Mouse (Mus musculus) hindbrain, embryonic 11.5 days (tissue): Measurements from ENCODE around the gene Trio. TPM values are rescaled to one million over a fixed set of nuclear protein-coding genes. Genes with fewer than 3 reads are reported as not detected.

Source experiments
- ATAC-seq: fragments of 200-750 bp; cut with Nextera tagmentation; 2 replicates; pipeline ENCODE4 v1.8.0; 2017; ENCODE audit warnings: mild to moderate bottlenecking, moderate TSS enrichment, moderate library complexity; ENCODE audit not compliant: low FRiP score
- DNase-seq: peaks from one replicate; pipeline ENCODE4 v3.0.0-alpha.2; 2015; ENCODE audit warnings: low spot score
- H3K27ac ChIP-seq: fragments of 300-500 bp; sonication (generic); 2 replicates; pipeline ENCODE4 v1.5.1; 2014; ENCODE audit warnings: mild to moderate bottlenecking, low read depth, low read length
- H3K27me3 ChIP-seq: fragments of 300-500 bp; sonication (generic); 2 replicates; pipeline ENCODE4 v1.6.1; 2014; ENCODE audit warnings: mild to moderate bottlenecking, low read length, moderate library complexity, mixed read lengths; ENCODE audit not compliant: control insufficient read depth, insufficient read depth
- H3K36me3 ChIP-seq: fragments of 300-500 bp; sonication (generic); 2 replicates; pipeline ENCODE4 v1.6.1; 2014; ENCODE audit warnings: mild to moderate bottlenecking, low read length, moderate library complexity, mixed read lengths; ENCODE audit not compliant: control insufficient read depth, insufficient read depth
- H3K4me1 ChIP-seq: fragments of 300-500 bp; sonication (generic); replicated peaks from 2 replicates; pipeline ENCODE4 v1.6.1; 2014; ENCODE audit warnings: low read length, mixed read lengths; ENCODE audit not compliant: control insufficient read depth, insufficient read depth
- H3K4me2 ChIP-seq: fragments of 300-500 bp; sonication (generic); replicated peaks from 2 replicates; pipeline ENCODE4 v1.6.1; 2014; ENCODE audit warnings: mild to moderate bottlenecking, low read depth, low read length
- H3K4me3 ChIP-seq: fragments of 300-500 bp; sonication (generic); 2 replicates; pipeline ENCODE4 v1.5.1; 2014; ENCODE audit warnings: low read depth, low read length
- H3K9ac ChIP-seq: fragments of 300-500 bp; sonication (generic); 2 replicates; pipeline ENCODE4 v1.6.1; 2014; ENCODE audit warnings: low read depth, low read length
- H3K9me3 ChIP-seq: fragments of 300-500 bp; sonication (generic); 2 replicates; pipeline ENCODE4 v1.6.1; 2016; ENCODE audit warnings: low read length; ENCODE audit not compliant: control insufficient read depth
- WGBS: fragments of 180-500 bp; shearing (Covaris S2); extraction: QIAGEN DNeasy Blood & Tissue Kit; methylation state at CpG from one replicate; pipeline ENCODE4 v1.1.7; 2014; 5-methylcytosine and 5-hydroxymethylcytosine counted together
- polyA plus RNA-seq: library from polyadenylated mRNA; unstranded; fragments of >200 nt; fragmentation: Nextera tagmentation; extraction: Ambion mirVana; gene quantifications from 2 replicates; pipeline ENCODE4 v1.2.1, GENCODE M21; 2014

Trio gene
- polyA plus RNA-seq, result 39.9 and 49.8 TPM in 2 replicates

DNA sequence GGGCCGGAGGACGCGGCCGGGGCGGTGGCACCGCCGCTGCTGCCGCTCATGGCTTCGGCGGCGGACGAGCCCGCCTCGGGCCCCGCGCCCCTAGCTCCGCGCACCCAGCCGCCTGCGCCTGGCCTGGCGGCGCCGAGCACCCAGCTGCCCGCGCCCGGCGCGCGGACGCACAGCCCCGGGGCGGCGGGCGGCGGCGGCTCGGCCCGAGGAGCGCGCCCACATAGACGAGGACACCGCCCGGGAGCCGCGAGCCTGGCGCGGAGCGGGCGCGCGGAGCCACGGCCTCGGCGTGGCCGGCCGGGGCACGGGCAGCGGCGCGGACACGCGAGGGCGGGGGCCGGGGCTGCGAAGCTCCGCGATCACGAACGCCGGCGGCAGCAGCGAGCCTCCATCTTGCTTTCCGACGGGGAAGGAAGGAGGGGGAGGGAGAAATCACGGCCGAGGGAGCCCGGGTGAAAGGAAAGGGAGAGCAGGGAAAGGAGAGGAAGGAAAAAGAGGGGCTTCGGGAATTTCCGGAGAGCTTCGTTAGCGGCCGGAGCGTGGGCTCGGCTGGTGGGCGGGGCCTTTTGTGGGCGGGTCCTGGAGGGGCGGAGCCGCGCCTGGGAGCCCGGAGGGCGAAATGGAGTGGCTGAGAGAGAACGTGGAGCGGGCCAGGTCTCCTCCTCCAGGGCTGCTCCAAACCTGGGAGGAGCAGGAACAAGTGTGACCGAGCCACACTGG is at the start of gene Trio:
TSS of gene Trio (minus strand) at position 402 of the 720 bp plus-strand sequence.
- peaks cover 10% of the 10 kb centered on the region; the same call in 1 of the 2 replicates for H3K4me1 ChIP-seq
- H3K4me2 ChIP-seq, result peak within 1 kb of the TSS; percentile 86
- DNase-seq, result peak; percentile 99
- peak within 1 kb of the TSS; percentile 97 for H3K9ac ChIP-seq
- WGBS, result under 1% methylated on average over 53 of the region's 94 CpGs
- no peaks in the 10 kb centered on the region for H3K36me3 ChIP-seq
- no peaks in the 10 kb centered on the region for H3K9me3 ChIP-seq
- H3K4me3 ChIP-seq, result peak within 1 kb of the TSS; percentile 97
- peak; percentile 96 for ATAC-seq
- H3K27me3 ChIP-seq, result no peaks in the 10 kb centered on the region
- peak within 1 kb of the TSS; percentile 96 for H3K27ac ChIP-seq

DNA sequence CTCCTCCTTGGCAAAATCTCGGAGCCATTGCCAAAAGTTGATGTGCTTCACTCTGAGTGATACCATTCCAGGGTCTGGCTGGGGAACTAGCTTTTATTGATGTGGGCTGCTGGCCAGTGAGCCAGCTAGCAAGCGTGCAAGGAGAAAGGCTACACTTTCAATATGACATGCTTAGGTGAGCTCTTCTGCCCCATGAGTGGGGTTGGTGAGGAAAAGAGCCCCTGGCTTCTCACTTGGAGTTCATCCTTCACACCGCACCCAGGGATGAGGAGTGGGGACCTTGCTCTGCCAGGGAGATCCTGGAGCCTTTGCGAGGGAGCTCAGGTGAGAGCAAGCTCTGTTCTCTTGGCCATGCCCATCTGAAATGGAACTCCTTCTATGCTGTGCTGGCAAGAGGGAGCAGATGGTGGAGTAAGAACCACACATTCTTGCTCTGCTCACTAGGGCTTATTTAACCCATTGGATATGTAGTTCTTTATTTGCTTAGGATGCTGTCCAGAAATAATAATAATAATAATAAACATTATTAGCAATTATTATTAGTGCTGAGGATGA is 48.8 kb upstream of the Trio start:
- Histone ChIP-seq H3K4me3 (no peak overlapping the region), H3K9ac (no peak overlapping the region), H3K4me1 (no peaks in the 10 kb centered on the region), H3K4me2 (no peak overlapping the region), H3K27ac (no peak overlapping the region), H3K9me3 (no peaks in the 10 kb centered on the region), H3K27me3 (no peaks in the 10 kb centered on the region), H3K36me3 (no peaks in the 10 kb centered on the region)
- DNase-seq, result no peak
- ATAC-seq, result no peak
- 89% methylated on average over 4 of the region's 4 CpGs for WGBS

DNA sequence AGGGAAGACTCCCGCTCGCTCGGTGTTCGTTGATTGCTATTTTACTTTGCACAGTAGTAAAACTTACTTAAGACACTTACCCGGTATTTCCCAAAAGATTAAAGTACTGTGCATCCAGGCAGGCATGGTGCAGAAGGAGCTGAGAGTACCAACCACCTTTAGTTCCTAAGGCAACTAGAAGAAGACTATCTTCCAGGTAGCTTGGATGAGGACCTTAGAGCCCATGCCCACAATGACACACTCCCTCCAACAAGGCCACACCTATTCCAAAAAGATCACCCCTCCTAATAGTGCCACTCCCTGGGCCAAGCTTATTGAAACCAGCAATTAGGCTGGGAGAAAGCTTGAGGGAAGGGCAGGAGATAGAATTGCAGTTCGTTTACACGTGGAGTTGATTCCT is 46.0 kb upstream of the Trio start:
- no peaks in the 10 kb centered on the region for H3K27me3 ChIP-seq
- no peaks in the 10 kb centered on the region for H3K4me1 ChIP-seq
- H3K4me2 ChIP-seq, result 0 out of 2 replicates have a peak overlapping the region, but pooled peaks have one; percentile 14
- H3K9me3 ChIP-seq, result no peaks in the 10 kb centered on the region
- no peak overlapping the region for H3K27ac ChIP-seq
- no peaks in the 10 kb centered on the region for H3K36me3 ChIP-seq
- 30% methylated on average over 7 of the region's 7 CpGs for WGBS
- H3K4me3 ChIP-seq, result no peak overlapping the region
- ATAC-seq (no peak), DNase-seq (no peak)
- H3K9ac ChIP-seq, result no peak overlapping the region

DNA sequence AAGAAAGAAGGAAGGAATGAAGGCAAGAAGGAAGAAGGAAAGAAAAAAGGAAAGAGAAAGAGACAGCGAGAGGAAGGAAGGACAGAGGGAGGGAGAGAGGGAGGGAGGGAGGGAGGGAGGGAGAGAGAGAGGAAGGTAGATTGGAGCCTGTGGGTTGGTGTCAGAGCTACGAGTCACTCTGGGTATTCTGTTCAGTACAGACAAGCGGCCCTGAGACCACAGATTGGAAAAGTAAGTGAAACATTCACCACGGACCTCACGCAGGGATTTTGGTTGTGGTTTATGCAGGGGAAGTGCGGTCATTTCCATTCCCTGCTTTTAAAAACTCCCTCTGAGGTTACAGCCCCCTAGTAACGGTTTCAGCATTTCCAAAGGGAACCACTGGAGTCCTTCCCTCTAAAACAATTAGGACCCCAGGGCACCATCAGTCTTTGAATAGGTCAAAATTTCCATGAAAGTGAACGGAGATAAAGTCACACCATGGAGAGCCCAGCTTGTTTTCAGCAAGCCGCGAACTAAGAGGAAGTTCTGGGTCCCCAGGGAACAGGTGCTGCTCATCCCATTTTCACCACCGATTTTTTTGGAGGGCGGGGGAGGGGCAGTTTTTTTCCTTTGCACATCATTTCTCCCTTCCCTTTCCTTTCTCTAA is 45.2 kb upstream of the Trio start:
- WGBS, result 2% methylated on average over 12 of the region's 12 CpGs
- ATAC-seq, result no peak
- Histone ChIP-seq H3K9ac (no peak overlapping the region), H3K9me3 (no peaks in the 10 kb centered on the region), H3K4me1 (no peaks in the 10 kb centered on the region), H3K4me2 (peak overlapping the region; percentile 14; the same call in 1 of the 2 replicates), H3K27ac (no peak overlapping the region), H3K4me3 (no peak overlapping the region), H3K27me3 (no peaks in the 10 kb centered on the region), H3K36me3 (no peaks in the 10 kb centered on the region)
- no peak for DNase-seq

DNA sequence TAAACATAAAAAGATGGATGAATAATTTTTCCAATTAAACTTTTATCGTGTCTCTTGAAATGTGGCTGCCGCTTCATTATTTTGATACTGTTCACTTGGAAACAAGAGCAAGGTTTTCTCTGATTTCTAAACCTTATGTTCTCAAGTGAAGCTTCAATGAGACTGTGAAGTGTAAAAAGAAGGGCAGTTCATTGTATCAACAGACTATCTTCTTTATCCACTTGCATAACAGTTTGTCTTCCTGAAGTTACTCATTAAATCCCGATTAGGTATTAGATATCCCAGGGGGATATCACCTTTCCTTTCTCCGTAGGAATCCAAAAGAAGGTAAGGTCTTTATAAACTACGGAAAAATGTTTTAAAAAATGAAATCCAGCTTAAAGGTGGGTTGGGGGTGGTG is 44.6 kb upstream of the Trio start:
- no peak for DNase-seq
- H3K9me3 ChIP-seq, result no peaks in the 10 kb centered on the region
- H3K4me2 ChIP-seq, result no peak overlapping the region
- no peaks in the 10 kb centered on the region for H3K27me3 ChIP-seq
- WGBS, result 59% methylated on average over 5 of the region's 5 CpGs
- no peak overlapping the region for H3K27ac ChIP-seq
- no peak for ATAC-seq
- H3K4me1 ChIP-seq, result no peaks in the 10 kb centered on the region
- H3K9ac ChIP-seq, result no peak overlapping the region
- no peak overlapping the region for H3K4me3 ChIP-seq
- no peaks in the 10 kb centered on the region for H3K36me3 ChIP-seq

DNA sequence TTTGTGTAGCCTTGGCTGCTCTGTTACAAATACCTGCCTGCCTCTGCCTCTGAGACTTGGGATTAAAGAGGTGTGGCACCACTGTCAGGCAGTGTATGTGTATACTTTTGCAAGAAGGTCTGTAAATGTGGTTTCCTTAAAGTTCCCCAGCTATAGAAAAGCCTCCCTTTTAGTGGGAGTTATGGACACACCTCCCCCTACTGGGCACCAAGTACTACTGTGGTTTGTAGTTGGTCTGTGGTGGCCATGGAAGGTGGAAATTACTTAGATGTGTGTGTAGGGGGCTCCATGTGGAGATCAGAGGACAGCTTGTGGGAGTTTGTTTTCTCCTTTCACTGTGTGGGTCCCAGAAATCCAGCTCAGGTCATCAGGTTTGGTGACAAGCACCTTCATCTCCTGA is 41.7 kb upstream of the Trio start:
- H3K9me3 ChIP-seq, result no peaks in the 10 kb centered on the region
- ATAC-seq, result no peak
- no peak overlapping the region for H3K4me2 ChIP-seq
- no peak overlapping the region for H3K9ac ChIP-seq
- no peaks in the 10 kb centered on the region for H3K27me3 ChIP-seq
- no peaks in the 10 kb centered on the region for H3K36me3 ChIP-seq
- H3K27ac ChIP-seq, result no peak overlapping the region
- H3K4me3 ChIP-seq, result no peak overlapping the region
- no peaks in the 10 kb centered on the region for H3K4me1 ChIP-seq
- DNase-seq, result peak; percentile 39

DNA sequence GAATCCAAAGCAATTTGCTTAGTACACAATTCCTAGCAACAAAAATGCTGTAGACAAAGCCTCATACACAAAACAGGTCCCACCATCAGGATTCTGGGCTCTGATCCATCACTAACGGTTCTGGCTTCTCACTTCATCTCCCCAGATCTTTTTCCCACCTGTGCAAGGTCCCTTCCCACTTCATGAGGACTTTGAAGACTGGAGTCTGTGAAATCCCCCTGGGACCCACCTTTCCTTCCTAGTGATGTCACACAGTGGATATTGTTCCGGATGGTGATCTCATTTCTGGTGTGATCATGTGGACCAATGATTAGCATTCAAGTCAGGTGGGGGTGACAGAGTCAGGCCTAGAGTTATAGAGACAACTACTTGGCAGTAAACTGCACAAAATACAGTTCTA is 40.8 kb upstream of the Trio start:
- Histone ChIP-seq H3K27me3 (no peaks in the 10 kb centered on the region), H3K27ac (no peak overlapping the region), H3K9me3 (no peaks in the 10 kb centered on the region), H3K4me1 (no peaks in the 10 kb centered on the region), H3K36me3 (no peaks in the 10 kb centered on the region), H3K4me2 (no peak overlapping the region), H3K9ac (no peak overlapping the region), H3K4me3 (no peak overlapping the region)
- WGBS, result 78% methylated on average over 2 of the region's 2 CpGs
- no peak for ATAC-seq
- no peak for DNase-seq

DNA sequence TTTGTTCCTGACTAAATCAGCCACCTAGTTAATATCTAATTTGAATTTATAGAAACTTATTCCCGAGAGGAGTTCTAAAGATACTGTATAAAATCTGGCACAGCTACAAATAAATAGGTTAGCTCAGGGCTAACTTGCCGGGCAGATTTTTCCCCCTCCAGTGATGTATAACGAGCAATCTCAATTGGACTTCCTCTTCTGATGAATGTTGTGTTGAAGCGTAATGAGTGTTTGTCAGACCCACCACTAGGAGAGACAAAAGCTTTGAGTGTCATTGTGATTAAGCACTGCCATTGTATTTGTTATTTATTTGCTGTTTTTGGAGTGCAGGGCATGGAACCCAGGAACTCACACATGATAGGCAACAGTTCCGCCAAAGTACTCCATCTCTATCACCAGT is 39.9 kb upstream of the Trio start:
- Histone ChIP-seq H3K9ac (no peak overlapping the region), H3K27me3 (no peaks in the 10 kb centered on the region), H3K36me3 (no peaks in the 10 kb centered on the region), H3K4me1 (no peaks in the 10 kb centered on the region), H3K4me3 (no peak overlapping the region), H3K9me3 (no peaks in the 10 kb centered on the region), H3K4me2 (no peak overlapping the region), H3K27ac (no peak overlapping the region)
- DNase-seq (no peak), ATAC-seq (no peak)
- WGBS, result 59% methylated on average over 5 of the region's 5 CpGs

DNA sequence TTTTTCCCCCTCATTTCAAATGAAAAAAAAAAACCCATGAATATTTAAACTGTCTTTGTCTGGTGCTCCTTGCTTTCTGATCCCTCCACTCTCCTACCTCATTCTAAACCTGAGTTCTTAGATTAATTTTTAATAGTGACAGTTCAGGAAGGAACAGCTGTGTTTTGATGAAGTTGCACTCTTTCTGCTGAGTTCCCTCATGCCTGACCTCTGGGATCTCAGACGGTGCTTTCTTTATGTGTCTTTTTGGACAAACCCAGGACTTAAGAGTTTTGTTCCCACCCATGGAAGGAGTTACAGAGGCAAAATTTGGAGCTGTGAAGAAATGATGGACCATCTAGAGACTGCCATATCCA is 39.1 kb upstream of the Trio start:
- WGBS, result 21% methylated on average over 1 of the region's 1 CpGs
- H3K4me2 ChIP-seq, result no peak overlapping the region
- no peaks in the 10 kb centered on the region for H3K27me3 ChIP-seq
- H3K9me3 ChIP-seq, result no peaks in the 10 kb centered on the region
- no peak overlapping the region for H3K27ac ChIP-seq
- no peaks in the 10 kb centered on the region for H3K4me1 ChIP-seq
- no peak overlapping the region for H3K9ac ChIP-seq
- DNase-seq (no peak), ATAC-seq (no peak)
- H3K4me3 ChIP-seq, result no peak overlapping the region
- no peaks in the 10 kb centered on the region for H3K36me3 ChIP-seq
